Mouse (Mus musculus): ENCODE measurements around the gene Cldn8.

DNA sequence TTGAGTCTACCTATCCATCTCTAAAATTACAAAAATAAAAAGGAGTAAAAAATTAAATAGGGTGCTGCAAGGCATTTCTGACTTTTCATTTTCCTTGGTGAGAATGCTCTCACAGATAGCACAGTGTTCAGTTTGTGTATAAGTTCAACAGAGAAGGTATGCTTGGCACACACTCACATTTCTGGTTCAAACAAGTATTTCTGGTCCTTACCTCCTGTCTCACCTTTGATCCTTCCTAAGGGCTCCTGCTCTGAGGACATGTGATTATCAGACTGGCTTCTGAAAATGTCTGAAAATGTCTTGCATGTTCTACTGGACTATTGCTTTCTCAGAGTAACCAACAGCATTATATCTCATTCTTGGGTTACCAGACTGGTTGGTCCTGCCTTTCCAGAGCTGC lies 7.2 kb upstream of the Cldn8 start:
- TF ChIP-seq CTCF (IDR thresholded peaks at IDR 0.05; ENCODE audit: control insufficient read depth, insufficient read depth, low read length): no peak
- TF ChIP-seq POLR2A (IDR thresholded peaks at IDR 0.05; ENCODE audit: borderline replicate concordance, control insufficient read depth, low read depth, low read length): no peak

Data from bone marrow, adult 2 months (tissue).